Mouse (Mus musculus): Measurements from ENCODE around the gene Lyrm4.

The Lyrm4 gene

DNA sequence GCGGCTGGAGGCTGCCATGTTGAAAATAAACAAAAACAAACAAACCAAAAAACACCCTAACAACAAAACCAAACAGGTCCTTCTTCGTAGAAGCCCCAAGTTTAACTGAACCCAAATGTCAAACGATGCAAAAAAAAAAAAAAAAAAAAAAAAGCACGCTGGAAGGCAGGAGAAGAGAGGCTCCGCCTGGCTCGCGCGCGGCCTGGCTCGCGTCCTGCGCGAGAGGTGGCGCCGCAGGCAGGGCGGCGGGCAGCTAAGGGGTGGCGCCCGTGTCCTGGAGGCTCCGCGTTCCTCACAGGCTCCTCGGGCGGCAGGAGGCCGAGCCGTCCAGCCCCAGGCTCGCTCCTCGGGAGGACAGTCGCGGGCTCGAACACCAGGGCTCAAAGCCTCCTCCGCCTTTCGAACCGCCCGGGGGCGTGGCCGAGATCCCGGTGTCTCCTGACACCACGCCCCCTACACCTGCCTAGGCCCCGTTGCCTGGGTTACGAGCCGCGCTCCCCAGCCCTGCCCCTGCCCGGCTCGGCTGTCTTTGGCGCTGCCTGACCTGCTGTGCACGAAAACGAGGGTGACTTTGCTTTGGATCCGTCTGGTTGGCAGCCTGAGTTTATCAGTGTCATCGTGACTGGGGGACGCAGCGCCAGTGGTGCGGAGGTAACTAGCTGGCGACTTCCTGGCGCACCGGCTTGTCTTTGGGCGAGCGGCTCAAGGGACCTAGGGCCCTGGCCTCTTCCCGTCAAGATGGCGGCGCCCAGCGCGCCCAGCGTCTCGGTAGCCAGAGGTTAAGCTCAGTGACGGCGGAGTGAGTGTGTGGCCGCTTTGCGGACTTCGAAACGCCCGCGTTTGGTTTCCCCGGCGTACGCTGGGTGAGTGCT, at the start of gene Lyrm4, which contains the start of gene Fars2:
TSS of gene Lyrm4 (minus strand) at position 384 of the 872 bp plus-strand sequence.
TSS of gene Fars2 (plus strand) at position 270 of the 872 bp plus-strand sequence.
- DNase-seq (ENCODE audit: low read depth), result peak; percentile 96

DNA sequence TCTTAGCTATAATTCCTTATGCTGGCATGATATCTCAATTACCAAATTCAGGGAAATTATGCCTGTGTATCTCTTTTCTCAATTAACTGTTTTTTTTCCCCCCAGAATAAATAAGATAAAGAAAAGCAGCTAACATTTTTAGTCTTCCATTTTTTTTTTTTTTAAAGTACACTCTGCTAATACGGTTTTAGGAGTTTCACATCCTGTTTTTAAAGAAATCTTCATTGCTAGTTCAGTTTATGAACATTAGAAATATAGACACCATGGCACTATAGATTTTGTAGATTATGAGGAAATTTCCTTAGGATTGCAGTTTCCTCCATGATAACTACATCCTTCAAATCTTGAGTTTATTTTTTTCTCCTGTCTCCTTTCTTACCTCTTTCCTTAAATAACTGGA, 46.6 kb upstream of the Lyrm4 start:
- no peak for DNase-seq (ENCODE audit: low read depth)

- DNase-seq (ENCODE audit: low read depth), result no peak
These were observed 46.1 kb upstream of the Lyrm4 start for GRCm38 (mm10) chr13:36163411-36163810.

GRCm38 (mm10) chr13:36156340-36156931, 39.1 kb upstream of the Lyrm4 start:
- DNase-seq (ENCODE audit: low read depth), result no peak

GRCm38 (mm10) chr13:36152728-36153498, 35.6 kb upstream of the Lyrm4 start:
- no peak for DNase-seq (ENCODE audit: low read depth)

DNA sequence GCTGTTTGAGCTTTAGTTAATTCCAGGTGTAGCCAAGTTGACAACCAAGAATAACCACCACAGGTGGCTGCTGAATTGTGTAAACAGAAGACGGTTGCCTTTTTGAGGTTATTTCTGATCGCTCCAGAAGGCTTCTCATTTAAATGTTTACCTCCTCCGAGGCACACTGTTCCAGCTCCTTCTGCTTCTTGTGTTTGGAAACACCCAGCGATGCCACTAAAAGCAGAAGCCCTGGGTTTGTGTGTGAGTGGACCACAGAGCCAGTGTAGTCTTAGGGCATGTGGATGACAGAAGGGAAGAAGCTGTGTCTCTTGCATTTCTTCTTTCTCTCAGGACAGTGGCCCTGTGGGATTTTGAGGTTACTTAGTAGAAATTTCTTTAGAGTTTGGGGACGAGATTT, 32.9 kb upstream of the Lyrm4 start:
- no peak for DNase-seq (ENCODE audit: low read depth)

GRCm38 (mm10) chr13:36149175-36149939, 32.0 kb upstream of the Lyrm4 start:
- DNase-seq (ENCODE audit: low read depth), result peak; percentile 20

DNA sequence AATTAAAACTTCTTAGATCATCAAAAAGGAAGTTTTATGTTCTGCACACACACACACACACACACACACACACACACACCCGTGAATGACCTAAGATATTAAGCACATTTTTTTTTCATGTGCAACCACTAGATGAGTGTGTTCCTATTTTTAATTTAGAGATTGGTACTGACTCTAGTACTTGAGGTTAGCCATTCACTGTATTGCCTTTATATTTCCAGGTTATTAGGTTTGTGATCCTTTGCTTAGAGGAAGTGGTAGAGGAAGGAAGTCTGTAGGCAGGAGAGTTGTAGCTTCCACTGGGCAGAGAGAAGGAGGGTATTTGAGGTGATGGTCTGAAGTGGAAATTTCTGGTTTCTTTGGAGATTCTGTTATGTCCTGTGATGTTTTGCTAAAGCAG, 28.3 kb upstream of the Lyrm4 start:
- peak; percentile 58 for DNase-seq (ENCODE audit: low read depth)

DNA sequence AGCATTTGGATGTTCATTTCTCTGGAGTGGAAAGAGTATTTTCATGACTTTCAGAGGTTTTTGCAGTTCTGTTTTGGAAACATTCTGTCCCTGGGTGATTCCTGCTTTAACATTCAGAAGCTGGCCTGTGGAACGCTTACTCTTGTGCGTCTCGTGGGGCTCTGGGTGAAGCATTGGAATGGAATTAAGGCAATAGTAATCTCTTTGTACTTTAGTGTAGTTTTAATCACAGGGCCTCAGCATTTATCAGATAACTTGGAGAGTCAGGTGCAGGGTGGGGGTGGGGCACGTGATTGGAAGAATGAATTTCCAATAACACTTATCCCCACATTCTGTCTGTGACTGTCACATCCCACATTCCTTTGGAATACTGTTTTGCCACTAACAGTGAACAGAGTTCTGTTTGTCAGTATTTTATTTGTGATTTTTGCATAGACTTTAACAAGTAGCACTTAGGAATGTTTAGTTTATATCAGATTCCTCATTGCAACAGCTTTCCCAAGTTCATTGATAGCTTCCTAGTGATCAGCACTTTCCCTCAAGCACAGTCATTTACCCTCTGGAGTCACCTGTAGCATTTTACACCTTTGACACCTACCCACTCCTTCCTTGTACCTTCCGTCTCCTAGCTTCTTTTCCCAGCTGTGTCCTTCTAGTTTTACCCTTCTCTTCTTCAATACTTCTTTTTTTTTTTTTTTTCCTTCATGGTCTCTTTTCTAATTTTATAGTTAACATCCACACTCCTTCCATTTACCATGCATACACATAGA, 23.1 kb upstream of the Lyrm4 start:
- DNase-seq (ENCODE audit: low read depth), result no peak

DNA sequence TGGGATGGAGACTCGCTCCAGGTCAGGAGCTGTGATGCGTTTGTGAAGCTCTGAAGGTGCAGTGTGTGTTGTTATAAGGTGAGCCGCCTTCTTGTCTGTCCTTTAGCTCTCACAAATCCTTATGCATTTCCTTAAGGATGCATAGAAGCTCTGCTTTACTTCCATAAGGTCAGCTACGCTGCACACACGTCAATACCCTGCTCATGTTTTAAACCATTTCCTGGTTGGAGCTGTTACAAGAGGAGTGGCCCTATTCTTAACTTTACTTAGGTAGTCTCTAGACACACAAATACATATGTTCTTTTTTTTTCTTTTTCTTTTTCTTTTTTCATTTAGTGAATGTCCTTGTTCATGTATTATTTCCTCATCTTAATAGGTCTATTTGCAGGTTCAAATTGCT, 22.4 kb upstream of the Lyrm4 start:
- DNase-seq (ENCODE audit: low read depth), result no peak

GRCm38 (mm10) chr13:36131992-36132649, 14.8 kb upstream of the Lyrm4 start:
- peak; percentile 79 for DNase-seq (ENCODE audit: low read depth)

DNA sequence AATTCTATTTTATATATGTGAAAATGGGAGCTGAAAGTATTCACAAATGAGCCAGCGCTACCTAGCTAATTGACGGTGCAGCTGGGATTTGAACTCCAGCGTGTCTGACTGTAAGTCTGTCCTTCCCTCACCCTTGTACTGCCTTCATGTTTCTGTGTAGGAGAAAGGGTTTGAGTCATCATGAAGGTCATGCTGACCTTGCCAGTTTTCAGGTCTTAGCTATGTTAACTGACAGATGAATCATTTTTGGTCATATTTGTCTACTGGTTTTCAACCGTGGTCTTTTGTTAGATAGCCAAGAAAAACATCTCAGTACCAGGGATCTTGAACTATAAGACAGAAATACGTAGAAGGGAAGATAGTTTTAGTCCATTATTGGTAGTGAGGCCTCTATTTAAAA, 14.1 kb upstream of the Lyrm4 start:
- peak; percentile 35 for DNase-seq (ENCODE audit: low read depth)

DNA sequence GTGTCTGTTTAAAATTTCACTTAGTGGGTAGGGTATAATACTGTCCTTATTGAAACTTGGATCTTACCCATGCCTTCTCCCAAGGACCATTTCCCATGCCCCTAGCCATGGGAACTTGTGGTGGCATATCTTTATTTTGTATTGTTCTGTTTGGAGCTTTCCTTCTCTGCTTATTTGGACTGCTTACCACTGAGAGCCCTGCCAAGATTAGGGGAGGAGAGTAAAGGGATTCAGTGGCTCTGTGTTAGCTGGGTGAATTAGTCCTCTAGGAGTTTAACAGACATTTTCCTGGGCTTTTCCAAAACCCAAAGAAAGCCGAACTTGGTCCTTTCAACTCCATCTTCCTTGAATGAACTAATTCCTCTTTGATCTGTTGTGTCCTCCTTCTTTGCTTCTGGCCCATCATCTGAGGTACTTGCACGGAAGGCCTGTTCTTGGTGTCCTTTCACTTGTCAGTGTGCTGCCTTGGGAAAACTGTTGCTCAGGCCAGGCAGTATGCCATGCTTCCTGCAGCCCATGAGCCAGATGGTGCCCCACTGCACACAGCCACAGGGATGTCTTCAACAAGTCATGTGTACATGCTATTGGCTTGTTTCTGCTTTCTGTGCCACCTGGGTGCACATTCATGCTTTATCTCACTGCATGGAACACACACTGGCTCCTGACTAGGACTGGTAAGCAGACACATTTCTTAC, 12.2 kb upstream of the Lyrm4 start:
- DNase-seq (ENCODE audit: low read depth), result no peak

- DNase-seq (ENCODE audit: low read depth), result peak; percentile 26
These were observed 3.3 kb upstream of the Lyrm4 start for GRCm38 (mm10) chr13:36120606-36121005.

DNA sequence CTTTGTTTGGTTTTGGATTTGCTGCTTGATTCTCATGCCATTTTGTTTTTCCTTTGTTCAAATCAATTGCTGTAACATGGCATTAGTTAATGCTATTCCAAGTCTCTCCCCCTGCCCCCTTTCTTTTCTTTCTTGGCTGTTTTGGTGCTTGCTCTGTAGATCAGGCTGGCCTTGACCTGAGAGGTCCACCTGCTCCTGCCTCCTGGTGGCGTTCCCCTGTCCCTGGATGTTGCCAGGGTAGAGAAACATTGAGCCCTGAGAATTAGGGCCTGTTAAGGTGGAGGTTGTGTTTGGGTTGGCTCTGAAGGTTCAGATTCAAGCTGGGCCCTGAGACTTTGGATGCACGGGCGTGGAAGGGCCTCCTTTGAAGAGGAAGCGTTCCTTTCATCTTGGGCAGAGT, 2.4 kb upstream of the Lyrm4 start:
- DNase-seq (ENCODE audit: low read depth), result peak; percentile 48

GRCm38 (mm10) chr13:36116520-36117142, 695 bp downstream of the Lyrm4 start:
- peak; percentile 61 for DNase-seq (ENCODE audit: low read depth)

DNA sequence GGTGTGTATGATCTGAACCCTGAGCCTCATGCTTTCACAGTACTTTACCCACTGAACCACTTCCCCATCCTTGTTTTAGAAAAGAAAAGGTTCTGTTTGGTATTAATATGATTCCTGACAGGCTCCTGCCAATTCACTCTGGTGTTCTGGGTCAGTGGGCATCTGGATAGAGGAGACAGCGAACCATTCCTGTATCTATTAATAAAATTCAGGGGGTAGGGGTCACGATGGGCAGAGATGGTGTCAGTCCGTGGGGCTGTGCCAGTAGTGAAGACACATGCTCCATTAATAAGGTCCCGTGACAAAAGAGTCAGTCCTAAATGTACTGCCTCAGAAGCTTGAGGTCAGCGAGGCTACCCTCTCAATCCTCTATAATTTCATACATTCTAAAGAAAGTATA, 4.1 kb downstream of the Lyrm4 start:
- no peak for DNase-seq (ENCODE audit: low read depth)

DNA sequence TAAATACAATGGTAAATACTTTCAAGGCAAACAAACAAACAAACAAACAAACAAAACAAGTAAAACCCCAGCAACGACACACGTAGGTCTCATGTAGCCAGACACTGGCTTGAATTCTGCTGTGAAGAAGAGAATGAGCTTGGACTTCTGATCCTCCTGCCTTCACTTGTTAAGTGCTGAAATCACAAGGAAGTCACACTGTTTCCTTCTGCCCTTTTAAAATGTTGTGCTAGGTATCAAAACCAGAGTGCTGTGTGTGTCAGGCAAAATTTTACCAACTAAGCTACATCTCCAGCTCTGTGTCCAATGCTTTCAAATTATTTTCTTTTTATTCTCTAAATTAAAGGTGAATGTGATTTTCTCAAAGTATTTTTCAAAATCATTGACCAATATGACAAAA, 6.0 kb downstream of the Lyrm4 start:
- no peak for DNase-seq (ENCODE audit: low read depth)

DNA sequence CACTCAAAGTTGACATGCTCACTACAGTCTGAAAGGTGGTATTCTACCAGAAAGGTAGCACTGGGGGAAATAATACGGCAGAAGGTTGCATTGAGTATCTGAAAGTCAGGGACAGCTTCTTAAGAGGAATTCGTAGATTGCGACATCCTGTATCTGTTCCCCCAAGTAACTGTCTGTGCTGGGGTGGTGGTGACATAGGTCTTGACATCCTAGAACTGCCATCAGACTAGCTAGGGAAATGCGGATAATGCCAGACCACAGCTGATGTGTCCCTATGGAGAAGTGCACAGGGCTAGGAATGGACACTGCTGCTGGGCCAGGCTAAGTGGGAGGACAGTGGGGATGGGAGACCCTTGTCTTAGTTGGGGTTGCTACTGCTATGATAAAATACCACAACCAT, 8.8 kb downstream of the Lyrm4 start:
- peak; percentile 44 for DNase-seq (ENCODE audit: low read depth)

DNA sequence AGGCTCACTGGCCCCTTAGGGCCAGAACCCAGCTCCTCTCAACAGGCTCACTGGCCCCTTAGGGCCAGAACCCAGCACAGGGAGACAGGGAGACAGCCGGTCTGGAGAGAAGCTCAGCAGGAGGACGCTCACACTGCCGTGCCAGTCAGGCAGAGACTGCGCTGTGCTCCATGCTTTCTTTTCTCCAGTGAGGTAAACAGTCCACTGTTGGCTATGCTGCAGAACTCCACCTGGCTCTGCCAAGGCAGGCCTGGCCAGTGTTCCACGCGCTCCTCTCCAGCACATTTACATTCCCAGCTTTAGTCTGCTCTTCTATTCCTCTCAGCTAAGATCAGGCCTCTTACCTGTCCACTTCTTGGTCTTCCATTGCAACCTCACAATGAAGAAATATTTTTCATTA, 11.7 kb downstream of the Lyrm4 start:
- DNase-seq (ENCODE audit: low read depth), result no peak

Data from 416B (cell line).